20 mouse cellular contexts compared by ENCODE assay signal in the genomic region with DNA sequence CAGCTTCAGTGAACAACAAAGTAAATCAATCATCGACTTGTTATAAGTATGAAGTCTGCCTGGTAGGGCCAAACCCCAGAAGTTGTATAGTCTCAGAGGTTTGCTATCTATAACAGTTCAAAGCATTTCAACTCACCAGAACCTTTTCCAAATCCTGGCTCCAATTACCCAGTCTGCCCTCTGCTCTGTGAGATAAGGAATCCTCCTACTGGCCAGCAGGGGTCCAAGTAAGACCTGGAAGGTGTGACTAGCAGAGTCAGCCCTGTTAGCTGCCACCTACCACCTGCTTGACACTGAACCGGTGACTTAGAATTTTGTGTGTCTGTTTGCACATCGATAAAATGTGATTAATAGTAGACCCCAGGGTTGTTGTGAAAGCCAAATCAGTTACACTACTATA. TPM values are rescaled to one million over a fixed set of nuclear protein-coding genes. Genes with fewer than 3 reads are reported as not detected.
A peak's percentile ranks its signal among the peaks of the same experiment; 100 is the strongest.
DNase-seq lines count a peak whose midpoint lies in the region; ATAC-seq and TF ChIP-seq lines count a peak whose summit lies in the region.
"Had no signal": no experiment of that assay in that cellular context is flagged by ENCODE, and none has a peak within 500 bp of the region (broad histone marks: within the 10 kb centered on the region; RNA-seq: fewer than 3 reads in every experiment).

No protein-coding gene starts in this region.

- peaks cover 12% of the 10 kb centered on the region for H3K4me1 ChIP-seq in heart, postnatal 0 days (ENCODE audit: control insufficient read depth, insufficient read depth)
- H3K4me1 ChIP-seq in lung, embryonic 14.5 days (ENCODE audit: insufficient read depth) = 0 out of 2 replicates have a peak, but pooled peaks cover 6% of the 10 kb centered on the region
- peaks cover 33% of the 10 kb centered on the region for H3K4me1 ChIP-seq in embryonic facial prominence, embryonic 10.5 days
- peaks cover 3% of the 10 kb centered on the region; the same call in 1 of the 2 replicates for H3K4me1 ChIP-seq in small intestine, adult 2 months (ENCODE audit: control insufficient read depth, insufficient read depth, insufficient read length, low read length)
- H3K4me1 ChIP-seq in forebrain, embryonic 10.5 days = peaks cover 16% of the 10 kb centered on the region
- H3K4me1 ChIP-seq: forebrain, embryonic 13.5 days; liver, embryonic 13.5 days had no signal

- H3K27ac ChIP-seq in heart, postnatal 0 days (ENCODE audit: low read depth) = no peak overlapping the region
- no peak overlapping the region for H3K27ac ChIP-seq in lung, embryonic 14.5 days (ENCODE audit: low read depth)
- H3K27ac ChIP-seq in embryonic facial prominence, embryonic 10.5 days (replicated peaks) = peak overlapping the region; percentile 86; the same call in 1 of the 2 replicates
- no peak overlapping the region for H3K27ac ChIP-seq in small intestine, adult 2 months (ENCODE audit: insufficient read depth, low read depth, low read length)
- H3K27ac ChIP-seq in forebrain, embryonic 10.5 days = no peak overlapping the region
- H3K27ac ChIP-seq: forebrain, embryonic 13.5 days; left cerebral cortex, adult 2 months; liver, embryonic 13.5 days had no signal

- no peak overlapping the region for H3K4me2 ChIP-seq in heart, postnatal 0 days (ENCODE audit: low read depth, low read length)
- H3K4me2 ChIP-seq in lung, embryonic 14.5 days = no peak overlapping the region
- H3K4me2 ChIP-seq: embryonic facial prominence, embryonic 15.5 days; forebrain, embryonic 13.5 days; liver, embryonic 13.5 days had no signal

- no peak for ATAC-seq in heart, postnatal 0 days (ENCODE audit: insufficient read depth, low read depth)
- ATAC-seq in lung, embryonic 14.5 days (ENCODE audit: insufficient read depth) = no peak
- ATAC-seq: forebrain, embryonic 13.5 days; hindbrain, embryonic 16.5 days had no signal

- WGBS in heart, postnatal 0 days = 57% methylated on average over 3 of the region's 3 CpGs
- WGBS in lung, embryonic 14.5 days = 38% methylated on average over 3 of the region's 3 CpGs
- 75% methylated on average over 3 of the region's 3 CpGs for WGBS in embryonic facial prominence, embryonic 10.5 days
- 46% methylated on average over 3 of the region's 3 CpGs for WGBS in small intestine, adult 2 months
- 80% methylated on average over 3 of the region's 3 CpGs for WGBS in forebrain, embryonic 10.5 days

- no peak for TF ChIP-seq EP300 in heart, postnatal 0 days (IDR thresholded peaks at IDR 0.05; ENCODE audit: low read depth)

- no peaks in the 10 kb centered on the region for H3K36me3 ChIP-seq in heart, postnatal 0 days (replicated peaks; ENCODE audit: control insufficient read depth, insufficient read depth, low read length)
- H3K36me3 ChIP-seq in lung, embryonic 14.5 days (ENCODE audit: insufficient read depth) = no peaks in the 10 kb centered on the region
- H3K36me3 ChIP-seq in embryonic facial prominence, embryonic 10.5 days (replicated peaks) = no peaks in the 10 kb centered on the region
- H3K36me3 ChIP-seq in small intestine, adult 2 months (ENCODE audit: control insufficient read depth, insufficient read depth, low read length) = no peaks in the 10 kb centered on the region
- H3K36me3 ChIP-seq in forebrain, embryonic 10.5 days (replicated peaks) = no peaks in the 10 kb centered on the region
- H3K36me3 ChIP-seq: embryonic facial prominence, embryonic 15.5 days; liver, embryonic 13.5 days had no signal

- no peak for DNase-seq in heart, postnatal 0 days (ENCODE audit: low spot score)
- DNase-seq in heart, postnatal 36 days = no peak
- DNase-seq in lung, embryonic 14.5 days = peak; percentile 12
- DNase-seq in lung, postnatal 10 days = no peak
- no peak for DNase-seq in embryonic facial prominence, embryonic 10.5 days (ENCODE audit: low spot score)
- no peak for DNase-seq in forebrain, embryonic 10.5 days (ENCODE audit: extremely low spot score, low spot score)
- no peak for DNase-seq in gastrocnemius, adult 8-10 months (ENCODE audit: low spot score in 2 of 2)
- DNase-seq: cerebellum, postnatal 25 days; heart, postnatal 10 days; kidney, adult 9 months; liver, embryonic 13.5 days; lung, postnatal 36 days; midbrain, embryonic 14.5 days; right cerebral cortex, postnatal 25 days had no signal

- 0 out of 2 replicates have a peak, but pooled peaks have one; percentile 15 for TF ChIP-seq CTCF in heart, postnatal 0 days (IDR thresholded peaks at IDR 0.05; ENCODE audit: low read depth)
- peak; percentile 32; the same call in 1 of the 2 replicates for TF ChIP-seq CTCF in lung, embryonic 14.5 days (IDR thresholded peaks at IDR 0.05; ENCODE audit: low read depth)
- peak; percentile 34; the same call in 1 of the 2 replicates for TF ChIP-seq CTCF in small intestine, adult 2 months (IDR thresholded peaks at IDR 0.05; ENCODE audit: extremely low read depth, insufficient read length, insufficient replicate concordance, low read depth, low read length)

- H3K9ac ChIP-seq in heart, postnatal 0 days (replicated peaks; ENCODE audit: low read depth, low read length) = no peak overlapping the region
- H3K9ac ChIP-seq in lung, embryonic 14.5 days = no peak overlapping the region
- H3K9ac ChIP-seq: embryonic facial prominence, embryonic 15.5 days; forebrain, embryonic 13.5 days; liver, embryonic 13.5 days had no signal

- H3K4me3 ChIP-seq in heart, postnatal 0 days (ENCODE audit: low read depth, low read length) = no peak overlapping the region
- H3K4me3 ChIP-seq in lung, embryonic 14.5 days (ENCODE audit: low read depth, low read length) = no peak overlapping the region
- H3K4me3 ChIP-seq in embryonic facial prominence, embryonic 10.5 days = no peak overlapping the region
- H3K4me3 ChIP-seq in small intestine, adult 2 months (ENCODE audit: low read depth, low read length) = no peak overlapping the region
- no peak overlapping the region for H3K4me3 ChIP-seq in forebrain, embryonic 10.5 days
- H3K4me3 ChIP-seq: embryonic facial prominence, embryonic 15.5 days; forebrain, embryonic 13.5 days; left cerebral cortex, adult 2 months; liver, embryonic 13.5 days had no signal

- no peaks in the 10 kb centered on the region for H3K27me3 ChIP-seq in heart, postnatal 0 days (ENCODE audit: control insufficient read depth, insufficient read depth, low read length)
- H3K27me3 ChIP-seq in lung, embryonic 14.5 days (ENCODE audit: insufficient read depth, low read length) = no peaks in the 10 kb centered on the region
- no peaks in the 10 kb centered on the region for H3K27me3 ChIP-seq in embryonic facial prominence, embryonic 10.5 days (replicated peaks; ENCODE audit: low read depth, poor library complexity, severe bottlenecking)
- no peaks in the 10 kb centered on the region for H3K27me3 ChIP-seq in small intestine, adult 2 months (ENCODE audit: control insufficient read depth, insufficient read depth, low read length)
- no peaks in the 10 kb centered on the region for H3K27me3 ChIP-seq in forebrain, embryonic 10.5 days (ENCODE audit: poor library complexity, severe bottlenecking)
- H3K27me3 ChIP-seq: embryonic facial prominence, embryonic 15.5 days; forebrain, embryonic 13.5 days had no signal

- TF ChIP-seq POLR2A in small intestine, adult 2 months (IDR thresholded peaks at IDR 0.05; ENCODE audit: low read depth, low read length) = no peak

- intact Hi-C loops in heart, postnatal 36 days (cut with DNase I) = no loop called here

- H3K9me3 ChIP-seq in heart, postnatal 0 days (replicated peaks; ENCODE audit: control insufficient read depth, low read length) = no peaks in the 10 kb centered on the region
- H3K9me3 ChIP-seq in lung, embryonic 14.5 days (ENCODE audit: low read depth, low read length) = no peaks in the 10 kb centered on the region
- H3K9me3 ChIP-seq in embryonic facial prominence, embryonic 10.5 days = no peaks in the 10 kb centered on the region
- H3K9me3 ChIP-seq in forebrain, embryonic 10.5 days = no peaks in the 10 kb centered on the region
- H3K9me3 ChIP-seq: embryonic facial prominence, embryonic 15.5 days; forebrain, embryonic 13.5 days; liver, embryonic 13.5 days had no signal

RNA-seq across cellular contexts. Expression of gene Drc3, which starts 14.1 kb away (rescaled TPM):
- total RNA-seq in heart, postnatal 0 days (2014; rRNA removed; ENCODE audit: low replicate concordance) = 2.0 and 2.9 TPM in 2 replicates
- polyA plus RNA-seq in heart, postnatal 0 days (2015; fragmentation: Nextera tagmentation; extraction: Ambion mirVana) = 2.1 and 2.9 TPM in 2 replicates
- total RNA-seq in heart, postnatal 36 days (2021) = 1 to 10 TPM; 2.4 to 2.5 TPM
- polyA plus RNA-seq in lung, embryonic 14.5 days (2014; fragmentation: Nextera tagmentation; extraction: Ambion mirVana) = 2.8 and 3.4 TPM in 2 replicates
- polyA plus RNA-seq in embryonic facial prominence, embryonic 10.5 days (2016; fragmentation: Nextera tagmentation; extraction: Ambion mirVana) = 1.2 and 1.6 TPM in 2 replicates
- polyA plus RNA-seq in small intestine, adult 2 months (2012; rRNA removed) = 0.30 and 0.33 TPM in 2 replicates
- 1.5 and 1.6 TPM in 2 replicates for polyA plus RNA-seq in forebrain, embryonic 10.5 days (2016; fragmentation: Nextera tagmentation; extraction: Ambion mirVana)
- 1 to 10 TPM; 1.1 to 1.4 (median 1.1) TPM for total RNA-seq in gastrocnemius, adult 8-10 months (2022)
- polyA plus RNA-seq: C2C12 had no signal

RNA-seq across cellular contexts. Expression of gene Tom1l2, which starts 14.6 kb away (rescaled TPM):
- total RNA-seq in heart, postnatal 0 days (2014; rRNA removed; ENCODE audit: low replicate concordance) = 56.8 and 77.3 TPM in 2 replicates
- 30.5 and 31.3 TPM in 2 replicates for polyA plus RNA-seq in heart, postnatal 0 days (2015; fragmentation: Nextera tagmentation; extraction: Ambion mirVana)
- 100 to 1,000 TPM; 101 to 113 TPM for total RNA-seq in heart, postnatal 36 days (2021)
- 19.8 and 20.6 TPM in 2 replicates for polyA plus RNA-seq in lung, embryonic 14.5 days (2014; fragmentation: Nextera tagmentation; extraction: Ambion mirVana)
- polyA plus RNA-seq in embryonic facial prominence, embryonic 10.5 days (2016; fragmentation: Nextera tagmentation; extraction: Ambion mirVana) = 20.4 and 21.0 TPM in 2 replicates
- polyA plus RNA-seq in small intestine, adult 2 months (2012; rRNA removed) = 73.6 and 152 TPM in 2 replicates
- polyA plus RNA-seq in forebrain, embryonic 10.5 days (2016; fragmentation: Nextera tagmentation; extraction: Ambion mirVana) = 18.0 TPM in 2 replicates
- 10 to 100 TPM; 61.0 to 68.8 (median 65.7) TPM for total RNA-seq in gastrocnemius, adult 8-10 months (2022)

RNA-seq across cellular contexts. Expression of gene Gid4, which starts 49.7 kb away (rescaled TPM):
- total RNA-seq in heart, postnatal 0 days (2014; rRNA removed; ENCODE audit: low replicate concordance) = 20.6 and 24.2 TPM in 2 replicates
- polyA plus RNA-seq in heart, postnatal 0 days (2015; fragmentation: Nextera tagmentation; extraction: Ambion mirVana) = 11.8 and 12.8 TPM in 2 replicates
- total RNA-seq in heart, postnatal 36 days (2021) = 10 to 100 TPM; 47.7 to 49.8 TPM
- 26.8 and 27.1 TPM in 2 replicates for polyA plus RNA-seq in lung, embryonic 14.5 days (2014; fragmentation: Nextera tagmentation; extraction: Ambion mirVana)
- 26.9 and 28.5 TPM in 2 replicates for polyA plus RNA-seq in embryonic facial prominence, embryonic 10.5 days (2016; fragmentation: Nextera tagmentation; extraction: Ambion mirVana)
- 7.6 and 13.8 TPM in 2 replicates for polyA plus RNA-seq in small intestine, adult 2 months (2012; rRNA removed)
- polyA plus RNA-seq in forebrain, embryonic 10.5 days (2016; fragmentation: Nextera tagmentation; extraction: Ambion mirVana) = 29.5 and 33.5 TPM in 2 replicates
- 10 to 100 TPM; 72.7 to 86.1 (median 75.5) TPM for total RNA-seq in gastrocnemius, adult 8-10 months (2022)

RNA-seq across cellular contexts. Expression of gene Atpaf2, which starts 51.0 kb away (rescaled TPM):
- total RNA-seq in heart, postnatal 0 days (2014; rRNA removed; ENCODE audit: low replicate concordance) = 42.2 and 45.7 TPM in 2 replicates
- 43.2 and 44.1 TPM in 2 replicates for polyA plus RNA-seq in heart, postnatal 0 days (2015; fragmentation: Nextera tagmentation; extraction: Ambion mirVana)
- total RNA-seq in heart, postnatal 36 days (2021) = 10 to 100 TPM; 40.8 to 43.9 TPM
- polyA plus RNA-seq in lung, embryonic 14.5 days (2014; fragmentation: Nextera tagmentation; extraction: Ambion mirVana) = 47.5 and 50.1 TPM in 2 replicates
- 61.7 and 63.6 TPM in 2 replicates for polyA plus RNA-seq in embryonic facial prominence, embryonic 10.5 days (2016; fragmentation: Nextera tagmentation; extraction: Ambion mirVana)
- polyA plus RNA-seq in small intestine, adult 2 months (2012; rRNA removed) = 11.4 and 29.7 TPM in 2 replicates
- 53.5 and 54.8 TPM in 2 replicates for polyA plus RNA-seq in forebrain, embryonic 10.5 days (2016; fragmentation: Nextera tagmentation; extraction: Ambion mirVana)
- 10 to 100 TPM; 28.9 to 30.7 (median 30.6) TPM for total RNA-seq in gastrocnemius, adult 8-10 months (2022)
